Mouse (Mus musculus) thymus, adult 2 months (tissue): ENCODE results near the gene Racgap1.

Source experiments
- CTCF ChIP-seq: fragments of 200-500 bp; IDR thresholded peaks from 2 replicates; pipeline ENCODE4 v1.5.1; 2012; ENCODE audit warnings: mild to moderate bottlenecking, control low read depth, low read length, moderate library complexity, borderline replicate concordance; ENCODE audit not compliant: control insufficient read depth, poor library complexity, insufficient read depth; ENCODE audit errors: extremely low read depth
- POLR2A ChIP-seq: fragments of 200-500 bp; IDR thresholded peaks from 2 replicates; pipeline ENCODE4 v1.6.1; 2012; ENCODE audit warnings: mild to moderate bottlenecking, low read length, control low read depth, moderate library complexity; ENCODE audit not compliant: control insufficient read depth, poor library complexity, insufficient read depth; ENCODE audit errors: extremely low read depth

DNA sequence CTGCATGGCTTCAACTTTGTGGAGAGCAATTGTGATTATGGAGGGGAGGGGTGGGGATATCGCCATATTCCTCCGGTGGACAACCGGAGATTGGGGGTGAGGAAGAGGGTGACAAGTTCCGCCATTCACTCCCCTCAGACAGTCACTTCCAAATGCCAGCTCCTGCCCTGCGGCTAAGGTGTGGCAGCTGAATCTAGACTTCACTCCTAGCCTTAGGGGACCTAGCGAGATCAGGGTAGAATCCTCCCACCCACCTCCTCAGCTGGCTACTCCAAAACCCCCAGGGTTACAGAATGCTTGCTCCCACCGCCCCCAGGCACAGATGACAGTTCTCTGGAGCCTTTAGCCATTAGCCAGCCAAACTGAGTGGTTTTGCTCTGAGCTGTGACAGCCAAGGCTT, 27.6 kb upstream of the Racgap1 start:
- TF ChIP-seq POLR2A (no peak), CTCF (no peak)
